Mouse (Mus musculus): ENCODE data around the gene Rara.

Gene Rara

DNA sequence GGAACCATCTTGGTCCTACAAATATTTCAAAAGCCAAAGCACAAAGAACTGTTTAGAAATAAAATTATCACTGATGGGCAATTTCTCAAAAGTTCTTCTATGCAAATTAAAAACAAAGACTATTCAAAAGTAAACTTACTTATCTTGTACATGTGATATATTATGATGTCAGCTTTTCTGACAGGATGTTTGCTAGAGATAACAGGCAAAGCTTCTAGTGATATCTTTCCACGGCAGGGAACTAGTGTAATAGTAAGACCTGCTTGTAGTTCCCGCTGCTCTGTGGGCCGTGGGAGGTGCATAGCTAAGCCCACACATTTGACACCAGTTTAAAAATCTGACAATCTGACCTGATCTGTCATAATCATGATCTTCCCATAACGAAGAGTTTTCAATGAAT lies 82.5 kb downstream of the Rara start:
- CTCF ChIA-PET, result interaction anchor here in 1 of 4 experiments (1.0 kb wide), 1 partner anchor 88 kb away, joined by 3 read pairs; no protein-coding TSS in a partner anchor
- POLR2A ChIA-PET, result interaction anchor here in 3 of 4 experiments (0.9 to 10.6 kb wide), 15 partner anchors 7 to 102 kb away, joined by 3 to 136 read pairs (median 4); partner anchors contain the start of gene Top2a (in 2 of the 3)

- ChIA-PET POLR2A (interaction anchor here in 2 of 4 experiments (1.1 to 10.6 kb wide), 11 partner anchors 6 to 27 kb away, joined by 3 to 136 read pairs (median 6); partner anchors contain the start of gene Top2a (in 2 of the 2)), CTCF (interaction anchor here in 1 of 4 experiments (1.0 kb wide), 1 partner anchor 89 kb away, joined by 3 read pairs; no protein-coding TSS in a partner anchor)
Measured at GRCm38 (mm10) chr11:99010706-99011105, 83.1 kb downstream of the Rara start.

GRCm38 (mm10) chr11:99013856-99014255 lies 86.2 kb downstream of the Rara start:
- ChIA-PET CTCF (interaction anchor here in 1 of 4 experiments (1.0 kb wide), 1 partner anchor 52 kb away, joined by 3 read pairs; no protein-coding TSS in a partner anchor), POLR2A (interaction anchor here in 3 of 4 experiments (0.6 to 11.6 kb wide), 16 partner anchors 9 to 1811 kb away, joined by 3 to 136 read pairs (median 4); partner anchors contain the start of gene Top2a (in 2 of the 3))

- ChIA-PET CTCF (interaction anchor here in 1 of 4 experiments (0.6 kb wide), 1 partner anchor 213 kb away, joined by 3 read pairs; no protein-coding TSS in a partner anchor), POLR2A (interaction anchor here in 2 of 4 experiments (0.8 to 11.6 kb wide), 6 partner anchors 10 to 38 kb away, joined by 3 to 136 read pairs (median 25); partner anchors contain the start of gene Gjd3 (in 1 of the 2))
Measured at GRCm38 (mm10) chr11:99019844-99020243, 92.2 kb downstream of the Rara start.

GRCm38 (mm10) chr11:99022384-99022933 lies 94.8 kb downstream of the Rara start:
- ChIA-PET CTCF (interaction anchor here in 1 of 4 experiments (1.6 kb wide), 1 partner anchor 43 kb away, joined by 3 read pairs; no protein-coding TSS in a partner anchor), POLR2A (interaction anchor here in 3 of 4 experiments (0.7 to 11.6 kb wide), 31 partner anchors 7 to 435 kb away, joined by 3 to 136 read pairs (median 6); partner anchors contain the start of genes Cdc6 (in 1 of the 3) and Ormdl3 (in 1 of the 3))

GRCm38 (mm10) chr11:99023094-99023493 lies 95.5 kb downstream of the Rara start:
- POLR2A ChIA-PET, result interaction anchor here in 3 of 4 experiments (0.5 to 6.0 kb wide), 51 partner anchors 8 to 1297 kb away, joined by 3 to 57 read pairs (median 6); partner anchors contain the start of genes Cdc6 (in 2 of the 3), Eif1 (in 1 of the 3), Gjd3 (in 1 of the 3) and Ormdl3 (in 1 of the 3)

GRCm38 (mm10) chr11:99023500-99024467 lies 96.2 kb downstream of the Rara start, which contains the start of gene Top2a:
Gene Top2a (minus strand): TSS chr11:99024189.
- ChIA-PET CTCF (interaction anchor here in 3 of 4 experiments (0.6 to 1.4 kb wide), 7 partner anchors 10 to 287 kb away, joined by 3 read pairs; no protein-coding TSS in a partner anchor), POLR2A (interaction anchor here (0.5 to 6.0 kb wide), 89 partner anchors 8 to 1296 kb away, joined by 3 to 57 read pairs (median 4); partner anchors contain the start of genes Cdc6 (in 3 of the 4), Eif1 (in 1 of the 4), Gjd3 (in 1 of the 4) and Ormdl3 (in 1 of the 4))

More at GRCm38 (mm10) chr11:99023094-99023493, 95.5 kb downstream of the Rara start:
- CTCF ChIA-PET, result interaction anchor here in 2 of 4 experiments (0.6 to 1.3 kb wide), 3 partner anchors 13 to 52 kb away, joined by 3 read pairs; no protein-coding TSS in a partner anchor
